Mouse (Mus musculus): ENCODE data around the gene Iba57.

Iba57 gene

GRCm38 (mm10) chr11:59134373-59134997 lies 29.1 kb downstream of the Iba57 start:
- DNase-seq (ENCODE audit: low spot score in 2 of 2), result no peak

- DNase-seq (ENCODE audit: low spot score in 2 of 2), result no peak
Measured at GRCm38 (mm10) chr11:59132065-59132464, 31.5 kb downstream of the Iba57 start.

- DNase-seq (ENCODE audit: low spot score in 2 of 2), result no peak
Measured at GRCm38 (mm10) chr11:59131348-59131919, 32.1 kb downstream of the Iba57 start.

GRCm38 (mm10) chr11:59130782-59131181 lies 32.8 kb downstream of the Iba57 start:
- no peak for DNase-seq (ENCODE audit: low spot score in 2 of 2)

GRCm38 (mm10) chr11:59105945-59106344 lies 57.6 kb downstream of the Iba57 start:
- no peak for DNase-seq (ENCODE audit: low spot score in 2 of 2)
